Mouse (Mus musculus) mouse trophoblast stem cell (cell line): ENCODE results near the gene Hspa13.

ENCODE experiments used
- in situ Hi-C, 2 experiments: fragments of 300-500 bp; cut with MseI, MboI; formaldehyde crosslinking; loops; 2 replicates in 1 of 2; 3 replicates in 1 of 2; pipeline ENCODE4 v1.15.1; 2025

Gene Hspa13

GRCm38 (mm10) chr16:75766388-75767249 lies at the start of gene Hspa13:
Gene Hspa13, minus strand, starts transcription at chr16:75767104.
- in situ Hi-C loops, result no loop called here

- in situ Hi-C loops, result loop anchor here in 1 of 2 experiments (25.0 kb wide), 1 partner anchor 1133 kb away; no protein-coding TSS in a partner anchor
These were observed 12.4 kb upstream of the Hspa13 start for GRCm38 (mm10) chr16:75779271-75779670.

DNA sequence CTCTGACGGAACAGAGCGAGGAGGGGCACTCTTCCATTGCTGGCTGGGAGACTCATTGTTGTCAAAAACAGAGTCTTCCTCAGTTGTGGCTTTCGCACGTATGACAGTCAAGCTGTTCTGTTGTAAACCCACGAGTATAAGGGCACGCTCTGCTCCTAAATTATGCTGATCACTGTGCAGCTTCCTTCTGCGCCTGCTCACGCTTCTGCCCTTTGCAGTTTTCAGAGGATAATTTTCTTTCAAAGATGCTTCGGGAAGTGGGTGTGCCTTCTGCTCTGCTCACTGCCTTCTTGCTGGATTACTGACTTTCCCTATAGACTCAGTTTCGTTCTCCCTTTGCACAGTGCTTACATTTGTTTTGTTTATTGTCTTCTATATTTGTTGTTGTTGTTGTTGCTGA lies 6.3 kb upstream of the Hspa13 start:
- in situ Hi-C loops, result no loop called here

- in situ Hi-C loops, result no loop called here
These were observed 522 bp upstream of the Hspa13 start for GRCm38 (mm10) chr16:75767250-75768002.

GRCm38 (mm10) chr16:75752876-75753275 lies 14.0 kb downstream of the Hspa13 start:
- in situ Hi-C loops, result no loop called here

- in situ Hi-C loops, result no loop called here
These were observed 16.8 kb downstream of the Hspa13 start for GRCm38 (mm10) chr16:75750103-75750502.

DNA sequence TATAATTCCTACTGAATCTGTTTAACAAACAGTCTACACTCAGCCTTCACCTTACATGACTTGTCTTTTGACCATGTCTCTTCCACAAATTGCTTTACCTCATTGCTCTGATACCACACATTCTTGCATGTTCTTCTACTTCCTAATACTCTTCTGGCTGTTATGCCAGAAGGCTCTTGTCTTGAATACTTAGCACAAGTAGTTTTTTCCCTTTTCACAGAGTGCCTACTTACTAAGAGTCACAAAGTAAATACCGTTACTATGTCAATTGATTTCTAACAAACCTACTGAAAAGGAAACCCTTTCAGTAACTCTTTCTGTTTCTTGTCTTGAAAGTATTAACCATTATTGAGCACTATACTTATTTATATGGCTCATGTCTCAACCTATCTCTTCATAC lies 18.0 kb downstream of the Hspa13 start:
- in situ Hi-C loops, result no loop called here

- in situ Hi-C loops, result no loop called here
These were observed 22.9 kb downstream of the Hspa13 start for GRCm38 (mm10) chr16:75744014-75744413.

- in situ Hi-C loops, result no loop called here
These were observed 49.3 kb downstream of the Hspa13 start for GRCm38 (mm10) chr16:75717405-75718173.

DNA sequence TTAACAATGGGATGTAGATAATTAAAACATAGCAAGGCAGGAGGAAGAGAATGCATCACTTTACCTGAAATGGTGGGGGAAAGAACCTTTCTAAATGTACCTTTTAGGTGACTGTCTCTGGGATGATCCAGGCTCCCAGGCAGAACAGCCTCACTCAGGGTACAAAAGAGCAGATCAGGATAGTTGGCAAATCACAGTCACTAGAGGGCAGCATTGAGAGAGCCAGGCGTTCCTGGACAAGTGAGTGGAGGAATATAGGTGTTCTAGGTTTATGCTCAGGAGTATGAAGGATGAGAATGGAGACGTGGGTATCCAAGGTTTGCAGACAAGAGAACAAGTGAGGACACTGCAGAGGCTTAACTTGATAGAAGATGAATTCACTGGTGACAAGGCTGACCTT lies 70.7 kb downstream of the Hspa13 start:
- in situ Hi-C loops, result loop anchor here (25.0 kb wide), 2 partner anchors 1191 to 1216 kb away; no protein-coding TSS in a partner anchor
